Mouse (Mus musculus) thymus, adult 2 months (tissue): ENCODE data around the gene L3mbtl3.

Experiments used
- CTCF ChIP-seq: fragments of 200-500 bp; IDR thresholded peaks from 2 replicates; pipeline ENCODE4 v1.5.1; 2012; ENCODE audit warnings: mild to moderate bottlenecking, control low read depth, low read length, moderate library complexity, borderline replicate concordance; ENCODE audit not compliant: control insufficient read depth, poor library complexity, insufficient read depth; ENCODE audit errors: extremely low read depth
- POLR2A ChIP-seq: fragments of 200-500 bp; IDR thresholded peaks from 2 replicates; pipeline ENCODE4 v1.6.1; 2012; ENCODE audit warnings: mild to moderate bottlenecking, low read length, control low read depth, moderate library complexity; ENCODE audit not compliant: control insufficient read depth, poor library complexity, insufficient read depth; ENCODE audit errors: extremely low read depth

GRCm38 (mm10) chr10:26375351-26375751 lies 420 bp downstream of the L3mbtl3 start:
- TF ChIP-seq CTCF (no peak), POLR2A (no peak)
